Mouse (Mus musculus) right cerebral cortex, postnatal 4 days (tissue): ENCODE data around the gene Snd1.

Source experiments
- DNase-seq: peaks from one replicate; pipeline ENCODE4 v3.0.0-alpha.2; 2022

Snd1 gene

DNA sequence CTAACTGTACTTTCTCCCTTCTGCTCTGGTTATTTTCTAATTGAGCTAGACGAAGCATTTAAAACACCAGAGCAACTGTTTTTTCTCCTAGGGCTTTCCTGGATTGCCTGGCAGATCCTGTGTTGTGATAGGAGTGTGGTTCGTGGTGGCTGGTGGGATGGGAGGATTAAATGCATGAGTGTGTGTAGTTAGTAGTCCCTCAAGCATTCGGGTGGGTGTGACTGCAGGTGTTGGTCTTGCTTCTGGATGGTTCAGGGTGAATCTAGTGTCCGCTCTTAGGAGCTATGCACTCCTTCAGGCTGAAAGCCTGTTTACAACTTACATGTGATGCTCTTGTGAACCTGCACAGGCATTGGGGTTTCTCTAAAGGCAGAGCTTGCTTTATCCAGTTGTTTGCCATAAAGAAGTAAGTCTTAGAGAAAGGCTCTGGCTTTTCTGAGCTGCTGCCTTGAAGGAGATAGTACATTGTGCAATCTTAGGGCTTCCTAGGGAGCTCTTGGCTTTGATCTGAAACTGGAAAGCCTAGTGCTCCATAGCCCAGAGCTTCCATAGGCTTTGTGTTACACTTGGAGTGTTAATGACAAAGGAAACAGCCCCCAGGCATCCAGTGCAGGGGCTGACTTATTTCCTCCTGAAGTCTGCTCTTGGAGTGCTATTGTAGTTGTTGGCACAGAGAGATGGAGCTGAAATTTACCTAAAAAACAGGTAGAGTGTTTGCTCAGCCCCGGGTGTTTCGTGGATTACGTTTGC lies 75.5 kb downstream of the Snd1 start:
- no peak for DNase-seq

- no peak for DNase-seq
Measured at GRCm38 (mm10) chr6:28554470-28554869, 79.5 kb downstream of the Snd1 start.

DNA sequence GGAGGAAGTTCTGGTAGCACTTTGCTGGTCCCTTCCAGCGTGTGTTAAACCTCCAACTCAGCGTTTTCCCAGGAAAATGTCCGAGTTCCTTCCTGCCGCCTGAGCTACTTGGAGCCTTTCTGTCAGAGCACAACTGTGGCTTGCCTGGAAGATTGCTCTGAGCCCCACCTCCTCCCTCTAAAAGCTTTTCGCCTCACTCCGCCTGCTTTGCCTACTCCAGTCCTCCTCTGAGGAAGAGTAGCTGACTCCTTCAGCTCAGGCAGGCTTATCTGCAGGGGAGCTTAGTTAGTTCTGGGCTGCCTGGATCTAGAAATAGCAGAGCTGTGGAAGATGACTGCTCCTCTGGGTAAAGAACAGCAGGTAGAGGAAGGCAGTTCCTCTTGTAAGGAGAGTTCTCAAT lies 80.1 kb downstream of the Snd1 start:
- DNase-seq: no peak

- DNase-seq: no peak
Measured at GRCm38 (mm10) chr6:28555428-28555827, 80.5 kb downstream of the Snd1 start.

GRCm38 (mm10) chr6:28557728-28558127 lies 82.8 kb downstream of the Snd1 start:
- DNase-seq: no peak

DNA sequence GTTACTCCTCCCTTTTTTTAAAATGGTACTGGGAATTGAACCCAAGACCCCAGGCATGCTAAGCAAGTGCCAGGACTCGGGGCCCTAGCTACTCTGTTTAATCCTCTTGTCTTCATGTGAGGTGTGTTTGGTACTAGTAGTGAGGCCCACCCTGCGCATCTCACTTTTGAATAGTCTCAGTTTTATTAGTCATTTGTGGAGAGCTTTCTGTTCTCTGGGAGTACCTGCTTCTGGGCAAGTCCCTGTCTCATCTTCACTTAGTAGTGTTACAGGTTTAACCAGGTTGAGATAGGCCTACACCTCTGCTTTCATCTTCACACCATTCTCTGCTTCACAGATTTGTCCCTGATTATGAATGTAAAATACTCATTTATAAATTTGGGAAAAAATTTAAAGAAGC lies 84.5 kb downstream of the Snd1 start:
- no peak for DNase-seq

DNA sequence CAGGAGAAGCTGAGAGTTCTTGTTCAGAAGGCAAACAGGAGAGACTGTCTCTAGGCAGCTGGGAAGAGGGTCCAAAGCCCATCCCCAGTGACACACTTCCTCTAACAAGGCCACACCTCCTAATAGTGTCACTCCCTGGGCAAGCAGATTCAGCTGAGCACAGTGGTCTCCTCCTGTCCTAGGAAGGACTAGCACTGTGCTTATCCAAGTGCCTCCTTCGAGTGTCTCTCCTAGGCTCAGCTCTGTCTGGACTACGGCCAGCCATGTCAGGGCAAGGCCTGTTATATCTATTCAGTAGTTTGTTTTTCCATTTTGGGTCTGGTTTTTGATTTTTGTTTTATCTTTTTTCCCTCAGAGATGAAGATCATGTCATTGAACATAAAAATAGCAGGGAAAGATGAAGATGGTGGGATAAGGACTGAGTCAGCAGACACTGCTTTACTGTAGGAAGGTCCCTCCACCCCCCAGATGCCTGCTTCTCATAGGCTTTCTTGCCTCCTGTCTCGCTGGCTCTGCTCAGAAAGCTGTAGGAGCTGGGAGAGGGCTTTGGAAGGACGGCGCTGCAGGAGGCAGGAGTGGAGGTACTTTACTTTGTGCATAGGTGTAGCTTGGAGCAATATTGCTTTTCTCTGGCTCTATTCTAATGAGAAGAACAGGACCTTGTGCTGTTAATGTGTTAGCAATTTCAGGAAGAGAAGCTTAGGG lies 86.5 kb downstream of the Snd1 start:
- DNase-seq: no peak

DNA sequence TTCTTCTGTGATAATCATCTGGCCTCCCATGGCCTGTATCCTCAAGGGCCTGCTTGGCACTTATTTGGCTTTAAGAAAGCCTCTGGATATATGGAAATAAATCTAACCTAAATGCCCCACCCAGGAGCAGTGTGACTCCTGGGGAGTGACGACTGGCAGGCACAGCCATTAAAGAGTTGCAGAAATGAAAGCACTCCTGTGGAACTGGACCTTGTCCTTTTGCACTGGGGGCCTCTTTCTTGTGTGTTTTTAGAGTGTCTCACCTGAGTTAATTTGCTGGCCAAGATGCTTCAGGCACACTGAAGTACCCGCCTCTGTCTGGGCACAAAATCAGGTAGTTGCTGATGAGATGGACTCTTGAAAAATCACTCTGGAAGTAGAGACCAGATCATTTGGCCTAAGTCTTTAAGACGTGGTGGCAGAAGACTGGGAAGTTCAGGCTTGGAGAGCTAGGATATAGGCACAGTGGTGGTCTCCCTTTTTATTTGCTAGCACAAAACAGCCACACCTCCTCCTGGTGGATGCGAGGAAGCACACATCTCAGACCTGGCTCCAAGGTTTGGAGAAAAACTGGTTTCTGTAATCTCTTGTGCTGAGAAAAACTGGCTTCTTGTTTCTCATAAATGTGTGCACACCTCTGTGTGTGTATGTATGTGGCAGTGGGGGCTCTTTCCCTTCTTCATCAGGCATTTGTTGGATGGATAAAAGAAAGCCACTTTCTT lies 87.5 kb downstream of the Snd1 start:
- DNase-seq: no peak

DNA sequence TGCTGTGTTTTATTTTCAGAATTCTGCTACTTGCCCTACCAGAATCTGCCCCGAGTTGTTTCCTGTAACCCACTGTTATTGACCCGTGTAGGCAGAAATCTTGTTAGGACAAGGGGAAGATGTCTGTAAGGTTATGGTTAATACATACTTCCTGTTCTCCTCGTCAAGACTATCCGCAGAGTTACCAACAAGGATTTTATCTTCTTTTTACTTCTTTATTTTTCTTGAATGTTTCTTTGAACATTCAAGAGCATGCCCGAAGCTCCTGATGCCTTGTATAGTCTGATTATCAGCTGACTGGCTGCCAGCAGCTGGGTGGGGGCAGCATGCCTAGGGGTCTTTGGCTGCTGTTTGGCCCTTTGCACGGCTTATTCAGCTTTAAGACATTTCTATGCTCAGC lies 93.0 kb downstream of the Snd1 start:
- no peak for DNase-seq

DNA sequence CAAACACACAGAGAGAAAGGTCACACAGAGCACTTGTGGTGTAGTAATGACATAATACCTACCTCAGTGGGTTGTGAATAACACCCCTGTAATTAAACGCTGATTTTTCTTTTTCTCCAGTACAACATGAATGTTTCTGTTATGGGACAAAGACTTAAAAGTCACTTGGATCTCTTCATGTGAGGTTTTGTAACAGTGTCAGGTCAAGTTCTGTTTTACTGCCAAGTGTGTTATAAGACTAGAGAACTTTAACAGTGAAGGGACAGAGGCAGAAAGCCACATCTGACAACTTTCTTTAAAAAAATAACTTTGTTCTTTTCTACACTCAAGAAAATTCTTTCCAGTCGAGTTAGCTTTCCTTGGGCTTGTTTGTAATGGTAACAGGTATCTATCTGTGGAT lies 97.0 kb downstream of the Snd1 start:
- no peak for DNase-seq

GRCm38 (mm10) chr6:28572991-28573759 lies 98.2 kb downstream of the Snd1 start:
- DNase-seq: peak; percentile 39

DNA sequence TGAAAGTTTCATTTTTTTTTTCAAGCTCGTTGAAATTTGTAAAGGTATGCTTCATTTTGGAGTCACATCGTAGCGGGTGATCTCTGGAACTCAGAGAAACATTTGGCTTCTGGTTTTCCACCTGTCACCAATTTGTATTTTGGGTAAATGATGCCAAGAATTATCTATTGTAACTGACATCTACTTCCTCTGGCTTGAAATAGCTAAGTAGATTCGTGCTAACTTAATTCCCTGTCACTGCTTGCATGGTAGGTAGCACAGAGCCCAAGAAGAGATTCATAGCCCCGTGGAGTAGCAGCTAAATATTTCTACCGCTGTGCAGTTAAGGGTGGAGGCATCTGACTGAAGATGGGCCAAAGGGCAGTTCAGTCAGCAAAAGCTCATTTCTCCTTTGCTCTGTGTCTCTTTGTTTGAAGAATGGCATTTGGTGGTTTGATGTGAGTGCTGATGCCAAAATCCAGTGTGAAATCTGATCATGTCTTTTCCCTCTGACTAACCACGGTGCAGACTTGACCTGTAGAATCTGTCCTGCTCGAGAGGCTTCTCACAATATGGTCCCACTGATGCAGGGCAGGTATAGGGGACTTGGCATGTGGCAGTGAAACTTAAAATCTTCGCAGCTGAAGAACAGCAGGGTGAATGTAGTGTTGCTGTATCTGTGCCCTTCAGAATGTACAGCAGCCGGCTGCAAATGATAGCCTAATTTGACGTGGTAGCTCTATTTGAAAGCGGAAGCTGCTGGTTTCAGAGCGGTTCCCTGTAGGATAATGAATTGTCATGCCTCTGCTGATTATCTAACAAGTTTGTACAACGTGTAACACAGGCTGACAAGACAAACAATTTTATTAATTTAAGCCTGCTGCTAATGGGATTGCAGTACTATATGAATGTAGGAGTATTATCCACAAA lies 101.7 kb downstream of the Snd1 start:
- no peak for DNase-seq

GRCm38 (mm10) chr6:28582847-28583246 lies 107.9 kb downstream of the Snd1 start:
- DNase-seq: no peak

DNA sequence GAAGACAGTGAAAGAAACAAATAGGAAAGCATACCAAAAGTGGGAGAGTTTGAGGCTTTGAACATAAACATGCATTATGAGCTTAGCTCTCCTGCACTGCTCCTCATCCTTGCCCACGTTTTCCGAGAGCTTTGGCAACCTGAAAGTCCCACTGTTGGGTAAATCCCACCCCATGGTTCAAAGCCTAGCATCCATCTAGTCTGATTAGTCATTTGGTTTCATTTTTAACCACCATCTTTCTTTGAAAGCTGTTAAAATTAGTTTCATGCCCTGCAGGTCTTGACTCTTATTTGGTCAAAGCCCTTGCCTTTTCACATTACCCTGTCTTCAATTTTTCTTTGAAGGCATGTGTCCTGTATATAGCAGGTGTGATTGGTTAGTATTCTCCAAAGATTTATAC lies 108.5 kb downstream of the Snd1 start:
- DNase-seq: no peak

DNA sequence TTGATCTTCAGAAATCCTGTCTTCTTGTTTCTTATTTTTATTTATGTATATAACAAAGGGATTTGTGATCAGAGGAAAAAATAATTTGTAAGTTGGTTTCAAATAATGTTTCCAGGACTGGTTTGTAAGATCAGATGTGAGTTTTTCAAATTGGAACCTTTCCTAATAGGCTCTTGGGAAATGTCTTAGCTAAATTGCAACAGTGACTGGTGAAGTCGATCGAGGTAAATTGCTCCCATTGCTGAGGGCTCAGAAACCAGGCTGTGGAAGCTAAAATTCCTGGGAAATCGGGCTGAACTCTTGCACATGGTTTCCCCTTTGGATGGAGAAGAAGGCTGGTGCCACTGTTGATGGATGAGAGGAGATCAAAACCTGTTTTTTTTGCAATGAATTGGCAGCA lies 111.9 kb downstream of the Snd1 start:
- DNase-seq: no peak

GRCm38 (mm10) chr6:28588494-28589171 lies 113.7 kb downstream of the Snd1 start:
- DNase-seq: no peak

- no peak for DNase-seq
Measured at GRCm38 (mm10) chr6:28592323-28592893, 117.5 kb downstream of the Snd1 start.

DNA sequence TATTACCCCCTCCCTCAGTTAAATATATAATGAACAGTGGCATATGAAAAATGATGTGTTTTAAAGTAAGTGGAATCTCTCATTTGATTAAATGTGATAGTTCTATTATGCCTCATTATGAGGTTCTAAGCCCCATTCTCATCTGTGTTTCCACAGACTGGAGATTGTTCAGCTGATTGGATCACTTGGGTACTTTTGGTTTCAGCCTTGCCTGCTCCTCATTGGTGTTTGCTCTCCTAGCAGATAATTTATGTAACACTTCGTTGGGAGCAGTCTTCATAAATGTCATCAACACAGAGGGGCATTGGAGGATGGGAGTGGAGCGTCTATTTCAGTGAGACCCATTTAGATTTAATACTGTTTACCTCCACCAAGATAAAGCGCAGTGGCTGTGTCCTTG lies 118.8 kb downstream of the Snd1 start:
- DNase-seq: no peak

GRCm38 (mm10) chr6:28594759-28595158 lies 119.8 kb downstream of the Snd1 start:
- DNase-seq: no peak

- no peak for DNase-seq
Measured at GRCm38 (mm10) chr6:28595231-28595630, 120.3 kb downstream of the Snd1 start.

- no peak for DNase-seq
Measured at GRCm38 (mm10) chr6:28597266-28597665, 122.3 kb downstream of the Snd1 start.
